Mouse (Mus musculus): ENCODE data around the gene Tceal3. TPM values are rescaled to one million over a fixed set of nuclear protein-coding genes. Genes with fewer than 3 reads are reported as not detected.
"Not testable (repeated sequence)": the region's sequence is repeated elsewhere in the genome, so short reads cannot be mapped to it uniquely, and the experiment has no call there.

Tceal3 gene
- total RNA-seq, 2 experiments from 2014 or later = not detected

GRCm38 (mm10) chrX:136692294-136692675 lies 101.6 kb downstream of the Tceal3 start:
- no peak for ATAC-seq (replicated peaks; ENCODE audit: low FRiP score, poor library complexity, severe bottlenecking)

GRCm38 (mm10) chrX:136693196-136693595 lies 102.6 kb downstream of the Tceal3 start:
- ATAC-seq (replicated peaks; ENCODE audit: low FRiP score, poor library complexity, severe bottlenecking) = no peak

GRCm38 (mm10) chrX:136707446-136708167 lies 117.0 kb downstream of the Tceal3 start, which contains the start of gene Tceal1:
Gene Tceal1 (plus strand): TSS chrX:136707982.
- no peak for ATAC-seq (replicated peaks; ENCODE audit: low FRiP score, poor library complexity, severe bottlenecking)

- ATAC-seq (replicated peaks; ENCODE audit: low FRiP score, poor library complexity, severe bottlenecking) = no peak
Observed at GRCm38 (mm10) chrX:136708168-136708681, 117.6 kb downstream of the Tceal3 start.

GRCm38 (mm10) chrX:136708782-136709181 lies 118.1 kb downstream of the Tceal3 start:
- ATAC-seq (replicated peaks; ENCODE audit: low FRiP score, poor library complexity, severe bottlenecking) = no peak

GRCm38 (mm10) chrX:136714742-136715474 lies 124.3 kb downstream of the Tceal3 start:
- not testable (repeated sequence) for ATAC-seq (replicated peaks; ENCODE audit: low FRiP score, poor library complexity, severe bottlenecking)

Other genes starting within 250 kb of the Tceal3 start
- not detected in 2 replicates for gene Kir3dl1, start 72.8 kb upstream of the Tceal3 start, total RNA-seq (2015; ENCODE audit: low replicate concordance)
- not detected in 2 replicates for gene Kir3dl1, start 72.8 kb upstream of the Tceal3 start, total RNA-seq (2017; ENCODE audit: low replicate concordance)
- not detected in 2 replicates for gene Kir3dl2, start 46.8 kb upstream of the Tceal3 start, total RNA-seq (2015; ENCODE audit: low replicate concordance)
- gene Kir3dl2, start 46.8 kb upstream of the Tceal3 start, total RNA-seq (2017; ENCODE audit: low replicate concordance) = not detected in 2 replicates
- gene Tceal1, start 117.1 kb downstream of the Tceal3 start, total RNA-seq (2015; ENCODE audit: low replicate concordance) = not detected in 2 replicates
- not detected in 2 replicates for gene Tceal1, start 117.1 kb downstream of the Tceal3 start, total RNA-seq (2017; ENCODE audit: low replicate concordance)
- gene Morf4l2, start 152.8 kb downstream of the Tceal3 start, total RNA-seq (2015; ENCODE audit: low replicate concordance) = 78.9 and 104 TPM in 2 replicates
- gene Morf4l2, start 152.8 kb downstream of the Tceal3 start, total RNA-seq (2017; ENCODE audit: low replicate concordance) = 158 and 191 TPM in 2 replicates
- gene Glra4, start 189.3 kb downstream of the Tceal3 start, total RNA-seq (2015; ENCODE audit: low replicate concordance) = not detected in 2 replicates
- gene Glra4, start 189.3 kb downstream of the Tceal3 start, total RNA-seq (2017; ENCODE audit: low replicate concordance) = not detected in 2 replicates
- gene Plp1, start 231.8 kb downstream of the Tceal3 start, total RNA-seq (2015; ENCODE audit: low replicate concordance) = not detected in 2 replicates
- 0.53 TPM in 1 of 2 replicates, not detected in the other for gene Plp1, start 231.8 kb downstream of the Tceal3 start, total RNA-seq (2017; ENCODE audit: low replicate concordance)